Mouse (Mus musculus): ENCODE measurements at regions not wholly inside any gene's neighbourhood (a gene's known extent, or its start where the extent isn't known, plus 50 kb on each side); places are given as distances from the start of the nearest gene placed in this dataset.

DNA sequence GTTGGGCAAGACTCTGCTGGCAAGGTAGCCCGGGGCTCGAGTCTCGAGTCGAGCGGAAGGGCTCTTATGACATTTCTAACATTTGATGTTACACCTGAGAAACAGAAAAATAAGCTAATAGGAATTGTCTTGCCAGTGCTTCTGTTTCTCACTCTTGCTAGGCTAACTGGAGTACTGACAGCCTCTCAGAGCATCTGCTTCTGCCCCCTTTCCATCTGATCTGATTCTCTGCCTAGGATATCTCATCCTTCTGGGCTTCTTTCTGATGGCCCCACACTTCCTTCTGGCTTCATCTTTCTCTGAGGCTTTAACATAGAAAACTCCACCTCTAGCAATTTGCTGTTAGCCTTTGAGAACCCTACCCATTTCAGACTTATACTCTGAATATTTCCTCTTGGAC, 95.0 kb upstream of the Arhgef9 start:
- intact Hi-C loops (cut with DNase I; ENCODE audit: low total_unique reads): no loop called here
- no peak for DNase-seq

DNA sequence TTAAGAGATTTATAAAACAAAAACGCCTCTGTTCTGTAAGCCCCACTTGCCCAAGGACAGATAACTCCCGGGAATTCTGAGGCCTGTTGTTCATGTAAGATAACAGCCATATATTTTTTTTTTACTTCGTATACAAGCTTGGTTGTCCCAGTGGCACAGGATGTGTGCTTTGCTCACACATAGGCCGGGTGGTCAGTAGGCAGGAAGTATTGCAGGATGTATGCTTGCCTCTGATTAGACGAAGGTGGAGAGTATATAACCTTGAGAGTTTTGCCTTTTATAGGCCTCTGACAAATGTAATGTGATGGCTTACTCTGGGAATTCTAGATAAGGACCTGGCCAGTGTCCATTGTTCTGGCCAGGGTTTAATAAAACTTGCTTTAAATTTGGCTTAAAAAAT, 85.4 kb upstream of the Arhgef9 start:
- intact Hi-C loops (cut with DNase I; ENCODE audit: low total_unique reads): no loop called here
- DNase-seq: no peak

- DNase-seq: peak; percentile 20
- intact Hi-C loops (cut with DNase I; ENCODE audit: low total_unique reads): no loop called here
Measured at GRCm38 (mm10) chrX:95253517-95253916, 56.9 kb upstream of the Arhgef9 start.
